Mouse (Mus musculus) cortical plate, adult 2 months (tissue): ENCODE measurements around the gene Rassf5. TPM values are rescaled to one million over a fixed set of nuclear protein-coding genes. Genes with fewer than 3 reads are reported as not detected.

ENCODE experiments used
- H3K27ac ChIP-seq: fragments of 200-500 bp; 2 replicates; pipeline ENCODE4 v1.5.1; 2012; ENCODE audit warnings: low read length, control low read depth, inconsistent platforms; ENCODE audit not compliant: insufficient read depth
- H3K4me1 ChIP-seq: fragments of 200-500 bp; 2 replicates; pipeline ENCODE4 v1.6.1; 2011; ENCODE audit warnings: low read length; ENCODE audit not compliant: control insufficient read depth, insufficient read depth
- H3K4me3 ChIP-seq: fragments of 200-500 bp; 2 replicates; pipeline ENCODE4 v1.5.1; 2011; ENCODE audit warnings: mild to moderate bottlenecking, low read length, control low read depth; ENCODE audit not compliant: insufficient read depth
- CTCF ChIP-seq: fragments of 200-500 bp; IDR thresholded peaks from 2 replicates; pipeline ENCODE4 v1.5.1; 2011; ENCODE audit warnings: mild to moderate bottlenecking, control low read depth, low read length; ENCODE audit not compliant: insufficient read depth; ENCODE audit errors: extremely low read depth
- POLR2A ChIP-seq: fragments of 200-500 bp; IDR thresholded peaks from 2 replicates; pipeline ENCODE4 v1.6.1; 2011; ENCODE audit warnings: mild to moderate bottlenecking, low read length, control low read depth; ENCODE audit not compliant: insufficient read depth; ENCODE audit errors: extremely low read depth
- polyA plus RNA-seq: library from polyadenylated mRNA; depleted of rRNA; stranded (reverse); fragments of >200 nt; gene quantifications from 2 replicates; pipeline ENCODE4 v1.2.3, GENCODE M21; 2012

Gene Rassf5
- polyA plus RNA-seq, 1 experiment, result 14.7 TPM

GRCm38 (mm10) chr1:131199118-131199821, 45.8 kb downstream of the Rassf5 start:
- peaks cover 5% of the 10 kb centered on the region for H3K4me1 ChIP-seq
- no peak for TF ChIP-seq POLR2A
- no peak overlapping the region for H3K27ac ChIP-seq
- no peak overlapping the region; the same call in 1 of the 2 replicates for H3K4me3 ChIP-seq

GRCm38 (mm10) chr1:131198417-131198960, 46.6 kb downstream of the Rassf5 start:
- H3K27ac ChIP-seq, result no peak overlapping the region
- TF ChIP-seq POLR2A (no peak), CTCF (no peak)
- no peak overlapping the region for H3K4me3 ChIP-seq
- peaks cover 5% of the 10 kb centered on the region for H3K4me1 ChIP-seq

- H3K4me3 ChIP-seq, result no peak overlapping the region
- peaks cover 5% of the 10 kb centered on the region for H3K4me1 ChIP-seq
- no peak for TF ChIP-seq POLR2A
- TF ChIP-seq CTCF, result no peak
- no peak overlapping the region for H3K27ac ChIP-seq
Observed at GRCm38 (mm10) chr1:131196107-131196506, 49.0 kb downstream of the Rassf5 start.

GRCm38 (mm10) chr1:131195653-131196052, 49.4 kb downstream of the Rassf5 start:
- H3K4me1 ChIP-seq, result peaks cover 5% of the 10 kb centered on the region
- no peak overlapping the region for H3K27ac ChIP-seq
- no peak overlapping the region for H3K4me3 ChIP-seq
- TF ChIP-seq POLR2A, result no peak
- TF ChIP-seq CTCF, result no peak

- Histone ChIP-seq H3K4me1 (peaks cover 3% of the 10 kb centered on the region; the same call in 1 of the 2 replicates), H3K4me3 (no peak overlapping the region), H3K27ac (no peak overlapping the region)
- TF ChIP-seq POLR2A, result no peak
- TF ChIP-seq CTCF, result no peak
Observed at GRCm38 (mm10) chr1:131193746-131194145, 51.3 kb downstream of the Rassf5 start.

GRCm38 (mm10) chr1:131188655-131189054, 56.4 kb downstream of the Rassf5 start:
- H3K4me3 ChIP-seq, result no peak overlapping the region
- H3K4me1 ChIP-seq, result peaks cover 11% of the 10 kb centered on the region
- H3K27ac ChIP-seq, result no peak overlapping the region
- TF ChIP-seq POLR2A (no peak), CTCF (no peak)

GRCm38 (mm10) chr1:131187856-131188255, 57.2 kb downstream of the Rassf5 start:
- Histone ChIP-seq H3K4me1 (peaks cover 11% of the 10 kb centered on the region), H3K27ac (no peak overlapping the region), H3K4me3 (no peak overlapping the region)
- no peak for TF ChIP-seq CTCF
- TF ChIP-seq POLR2A, result no peak

- Histone ChIP-seq H3K4me3 (no peak overlapping the region), H3K4me1 (peaks cover 12% of the 10 kb centered on the region), H3K27ac (no peak overlapping the region)
- TF ChIP-seq CTCF (no peak), POLR2A (no peak)
Observed at GRCm38 (mm10) chr1:131186995-131187394, 58.1 kb downstream of the Rassf5 start.

GRCm38 (mm10) chr1:131185821-131186506, 59.1 kb downstream of the Rassf5 start:
- TF ChIP-seq CTCF (no peak), POLR2A (no peak)
- no peak overlapping the region for H3K4me3 ChIP-seq
- H3K4me1 ChIP-seq, result peaks cover 13% of the 10 kb centered on the region
- 0 out of 2 replicates have a peak overlapping the region, but pooled peaks have one; percentile 4 for H3K27ac ChIP-seq
